Mouse (Mus musculus) spleen, postnatal 4 days (tissue): ENCODE data around the gene Tnfaip1.
"Not testable (repeated sequence)": the region's sequence is repeated elsewhere in the genome, so short reads cannot be mapped to it uniquely, and the experiment has no call there.

Experiments used
- DNase-seq, 2 experiments: peaks; one replicate each; pipeline ENCODE4 v3.0.0; 2022; ENCODE audit warnings: low spot score in 2 of 2

The Tnfaip1 gene

DNA sequence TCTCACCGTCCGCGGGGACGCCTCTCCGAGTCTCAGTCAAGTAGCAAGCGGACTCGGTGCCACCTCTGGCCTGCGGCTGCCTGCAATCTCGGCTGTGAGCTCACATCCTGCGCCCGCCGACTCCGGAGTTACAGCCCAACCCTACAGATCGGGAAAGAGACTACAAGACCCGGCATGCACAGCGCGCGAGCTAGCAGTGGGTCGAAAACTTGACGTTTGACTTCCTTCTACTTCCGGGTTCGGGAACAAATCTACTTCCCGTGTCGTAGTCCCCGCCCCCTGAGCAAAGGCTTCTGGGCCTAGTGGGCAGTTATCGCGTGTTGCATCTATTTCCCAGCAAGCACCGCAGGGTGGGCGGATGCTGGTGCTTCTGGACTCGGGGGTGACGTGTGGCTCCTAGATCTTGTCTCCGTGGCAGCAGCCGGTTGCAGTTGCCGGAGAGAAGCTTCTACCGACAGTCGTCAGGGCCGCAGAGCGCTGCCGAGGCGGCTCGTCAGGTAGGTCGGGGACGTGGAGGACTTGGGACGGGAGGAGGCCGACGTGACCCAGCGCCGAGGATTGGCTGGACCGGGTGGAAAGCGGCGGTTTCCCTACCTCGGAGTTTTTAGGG, at the start of gene Tnfaip1, which contains the start of gene Ift20:
Gene Tnfaip1 (minus strand): TSS at position 253 of the 610 bp plus-strand sequence.
Gene Ift20 (plus strand): TSS at position 282 of the 610 bp plus-strand sequence.
- peak; percentile 95 to 96 for DNase-seq

DNA sequence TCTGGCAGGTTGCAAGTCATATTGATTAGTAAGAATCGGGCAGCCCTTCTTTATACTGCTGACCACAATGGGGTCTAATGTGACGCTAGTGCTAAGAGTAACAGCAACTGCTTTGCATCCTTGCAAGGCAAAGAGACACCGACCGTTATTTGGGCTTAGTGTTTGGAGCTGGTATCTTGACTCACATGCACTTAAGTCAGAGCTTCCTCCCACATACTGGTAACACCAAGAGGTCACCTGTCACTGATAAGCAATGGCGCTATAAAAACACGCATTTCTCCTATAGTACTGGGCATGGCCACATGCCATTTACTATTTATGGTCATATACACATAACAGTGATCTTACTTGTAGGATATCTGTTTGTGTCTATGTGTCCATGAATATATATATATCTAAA, 46.7 kb upstream of the Tnfaip1 start:
- DNase-seq, result no peak

DNA sequence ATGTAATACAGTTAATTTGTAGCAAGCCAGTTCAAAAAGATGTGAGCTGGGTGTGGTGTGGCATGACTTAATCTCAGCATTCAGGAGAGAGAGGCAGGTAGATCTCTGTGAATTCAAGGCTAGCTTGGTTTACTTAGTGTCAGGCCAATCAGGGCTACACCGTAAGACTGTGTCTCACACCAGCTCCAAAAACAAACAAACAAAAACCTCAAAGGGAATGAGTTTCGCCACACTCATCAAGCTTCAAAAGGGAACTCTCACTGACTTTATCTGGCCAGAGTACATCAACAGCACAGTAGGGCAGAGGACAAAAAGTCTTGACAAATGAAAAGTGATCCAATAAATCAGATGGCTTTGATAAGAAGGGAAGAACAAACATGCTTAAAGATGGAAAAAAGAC, 38.8 kb upstream of the Tnfaip1 start:
- DNase-seq, result no peak

DNA sequence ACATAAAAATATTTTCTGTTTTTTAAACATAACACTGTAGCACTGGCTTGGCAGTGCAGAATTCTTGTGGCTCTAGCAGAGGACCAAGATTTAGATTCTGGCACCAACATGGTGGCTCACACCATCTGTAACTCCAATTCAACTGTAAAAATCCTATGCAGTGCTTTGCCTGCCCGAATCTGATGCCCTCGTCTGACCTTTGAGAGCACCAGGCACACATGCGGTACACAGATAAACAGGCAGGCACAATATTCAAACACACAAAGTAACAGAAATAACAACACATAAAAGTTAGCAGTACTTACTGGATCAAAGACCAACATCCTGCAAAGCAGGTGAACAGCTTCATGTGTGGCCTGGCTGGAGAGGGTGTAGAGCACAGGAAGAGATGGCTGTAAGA, 38.4 kb upstream of the Tnfaip1 start:
- DNase-seq, result no peak

DNA sequence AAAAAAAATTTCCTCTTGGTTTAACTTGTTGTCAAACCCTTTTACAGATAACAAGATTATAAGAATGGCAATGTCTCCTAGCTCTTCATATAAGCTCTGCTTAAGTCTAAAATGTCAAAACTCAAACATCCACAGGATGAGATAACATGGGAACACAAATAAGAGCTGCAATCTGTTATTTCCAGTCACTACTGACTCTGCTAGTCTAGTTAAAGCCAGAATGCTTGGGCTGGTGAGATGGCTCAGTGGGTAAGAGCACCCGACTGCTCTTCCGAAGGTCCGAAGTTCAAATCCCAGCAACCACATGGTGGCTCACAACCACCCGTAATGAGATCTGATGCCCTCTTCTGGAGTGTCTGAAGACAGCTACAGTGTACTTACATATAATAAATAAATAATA, 37.9 kb upstream of the Tnfaip1 start:
- DNase-seq, result not testable (repeated sequence)

DNA sequence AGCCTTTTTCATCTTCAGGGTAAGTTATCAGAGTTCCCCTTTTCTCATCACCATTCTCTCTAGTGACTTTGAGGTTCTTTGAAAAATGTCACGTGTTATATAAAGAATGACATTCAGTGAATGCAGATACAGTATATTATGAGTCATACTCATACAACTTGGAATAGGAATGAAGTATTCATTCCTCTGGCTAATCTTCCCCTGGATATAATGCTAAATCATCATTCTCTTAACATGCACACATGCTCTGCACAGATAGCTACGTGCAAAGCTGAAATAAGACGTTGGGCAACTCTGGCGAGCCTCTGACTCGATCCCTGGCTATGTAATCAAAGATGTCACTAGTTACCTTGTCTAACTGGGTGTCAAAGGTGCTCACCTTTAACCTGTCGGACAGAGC, 35.7 kb upstream of the Tnfaip1 start:
- no peak for DNase-seq

DNA sequence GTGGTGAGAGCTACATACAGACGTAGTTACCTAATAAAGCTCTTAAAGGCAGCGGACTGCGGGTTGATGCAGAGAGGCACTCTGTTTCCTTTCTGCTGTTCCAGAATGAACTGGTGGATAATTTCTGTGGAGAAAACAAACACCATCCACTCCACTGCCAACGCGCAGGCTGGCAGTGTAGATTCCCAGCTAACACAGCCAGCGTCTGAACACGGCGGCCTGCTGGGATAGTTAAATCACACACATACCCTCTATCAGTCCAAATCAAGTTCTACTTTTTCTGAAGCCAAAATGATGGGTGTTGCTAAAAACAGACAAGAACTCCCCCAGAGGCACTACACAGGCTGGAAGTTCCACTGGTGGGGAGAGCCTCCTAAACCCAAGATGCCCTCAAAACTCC, 35.3 kb upstream of the Tnfaip1 start:
- DNase-seq, result no peak

DNA sequence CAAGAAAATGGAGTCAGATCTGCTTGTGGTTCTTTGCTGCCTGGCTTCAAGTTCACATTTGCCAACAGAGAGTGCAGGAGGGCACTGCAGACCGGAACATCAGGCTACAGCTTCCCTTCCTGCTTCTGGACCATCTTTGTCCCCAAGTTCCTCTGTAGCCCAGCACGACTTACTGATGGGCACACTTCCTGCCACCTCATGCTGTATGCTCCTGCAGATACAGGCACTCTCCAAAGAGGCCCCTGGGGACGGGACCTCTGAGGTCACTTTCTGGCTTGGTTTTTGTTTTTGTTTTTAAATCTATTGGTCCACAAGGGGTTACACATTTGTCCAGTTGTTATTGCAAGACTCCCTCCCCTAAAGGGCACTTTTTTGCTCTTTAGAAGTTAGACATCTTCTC, 33.7 kb upstream of the Tnfaip1 start:
- no peak for DNase-seq

DNA sequence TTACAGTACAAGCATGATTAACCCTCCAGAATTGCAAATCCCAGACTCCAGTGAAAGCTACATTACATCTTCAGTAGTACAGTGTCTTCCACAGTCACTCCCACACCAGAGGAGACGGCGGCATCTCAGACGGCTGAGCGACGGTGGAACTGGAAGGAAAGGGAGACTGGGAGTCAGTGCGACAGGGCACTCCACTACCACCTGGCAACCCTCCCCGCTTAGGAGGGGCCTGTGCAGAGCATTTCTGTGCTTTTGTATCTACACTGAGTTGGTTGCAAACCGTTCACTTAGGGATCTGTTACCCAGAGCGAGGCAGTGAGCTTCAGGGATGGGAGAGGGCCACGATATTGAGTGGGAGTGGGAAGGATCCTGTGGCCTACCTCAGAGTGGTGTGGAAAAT, 32.7 kb upstream of the Tnfaip1 start:
- DNase-seq, result no peak

DNA sequence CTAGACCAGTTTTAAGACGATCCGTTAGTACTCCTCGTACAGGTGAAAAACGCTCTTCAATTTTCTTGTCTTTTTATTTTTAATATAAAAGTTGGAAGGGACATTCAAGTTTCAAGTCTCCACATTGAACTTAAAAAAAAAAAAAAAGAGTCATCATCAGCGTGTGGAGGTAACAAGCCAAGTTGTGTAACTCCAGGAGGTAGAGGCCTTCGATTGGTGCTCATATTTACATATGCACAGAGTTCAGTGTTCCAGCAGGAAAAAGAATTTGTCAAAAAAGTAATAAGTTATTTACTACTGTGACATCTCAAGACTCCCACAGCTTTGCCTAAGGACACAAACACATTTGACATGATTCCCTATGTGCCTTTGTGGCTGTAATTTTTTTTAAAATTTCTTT, 31.5 kb upstream of the Tnfaip1 start:
- DNase-seq, result no peak

DNA sequence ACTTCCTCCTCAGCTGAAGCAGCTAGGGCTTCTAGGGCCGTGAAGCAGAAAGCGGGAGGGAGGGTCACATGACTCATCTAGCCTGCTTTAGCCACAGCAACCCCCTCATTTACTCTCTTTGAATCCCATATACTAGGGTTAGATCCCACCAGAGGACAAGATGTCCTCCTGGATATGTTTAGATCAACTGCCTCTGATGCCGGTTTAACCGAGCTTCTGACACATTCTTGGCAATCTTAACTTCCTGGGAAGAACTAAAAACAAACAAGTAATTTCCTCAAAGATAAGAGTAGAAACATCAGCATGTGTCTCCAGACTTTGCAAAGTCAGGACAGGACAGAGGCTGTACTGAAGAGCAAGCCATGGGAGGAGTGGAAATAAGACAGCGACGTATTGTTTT, 30.6 kb upstream of the Tnfaip1 start:
- no peak for DNase-seq

DNA sequence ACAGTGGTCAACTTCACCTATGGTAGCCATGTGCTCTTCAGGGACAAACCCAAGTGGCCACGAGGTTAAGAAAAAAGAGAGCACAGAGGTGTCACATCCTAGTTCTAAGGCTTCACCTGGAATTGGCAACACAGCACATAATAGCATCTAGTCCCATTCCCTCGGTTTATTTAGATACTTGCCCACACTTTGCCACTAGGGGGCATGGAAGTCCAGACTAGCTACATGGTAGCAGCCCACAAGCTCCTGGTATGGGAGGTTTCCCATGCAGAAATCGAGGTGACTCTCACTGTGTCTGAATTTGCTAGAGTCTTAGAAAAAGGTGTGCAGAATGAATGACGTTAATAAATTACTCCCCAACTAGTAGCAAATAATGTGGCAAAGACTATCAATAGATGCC, 24.3 kb upstream of the Tnfaip1 start:
- DNase-seq, result peak; percentile 54 to 75

DNA sequence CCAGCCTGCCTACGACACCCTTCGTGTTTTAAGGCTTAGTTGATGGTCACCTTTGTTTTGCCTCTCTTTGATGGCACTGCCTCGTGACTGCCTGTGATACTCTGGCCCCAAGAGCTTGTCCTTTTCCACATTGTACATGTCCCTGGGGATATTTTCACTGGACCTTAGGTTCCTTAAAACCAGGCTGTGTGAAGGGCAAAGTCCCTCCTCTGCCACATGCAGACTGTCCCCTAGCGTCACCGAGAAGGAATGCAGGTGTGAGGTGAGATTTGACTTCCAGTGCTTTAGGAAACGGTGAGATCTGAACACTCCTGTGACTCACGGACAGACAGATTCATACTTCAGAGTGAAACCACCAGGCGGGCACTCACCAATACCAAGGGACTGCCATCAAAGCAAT, 21.1 kb upstream of the Tnfaip1 start:
- no peak for DNase-seq

DNA sequence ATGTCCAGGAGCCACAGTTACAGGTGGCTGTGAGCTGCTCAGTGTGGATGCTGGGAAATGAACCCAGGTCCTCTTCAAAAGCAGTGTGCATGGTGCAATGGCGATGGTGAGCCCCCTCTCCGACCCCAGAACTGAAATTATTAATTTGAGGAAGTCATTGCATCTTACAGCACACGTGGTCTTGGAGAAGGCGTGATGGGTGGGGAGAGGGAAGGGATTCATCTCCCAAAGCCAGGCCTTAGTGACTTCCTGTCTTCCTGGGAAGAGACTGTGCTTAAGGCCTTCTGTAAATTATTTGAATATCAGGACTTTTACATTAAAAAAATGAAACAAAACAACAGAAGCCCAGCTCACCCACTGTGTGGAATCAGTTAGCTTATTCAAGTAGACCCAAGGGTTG, 19.9 kb upstream of the Tnfaip1 start:
- DNase-seq, result no peak

DNA sequence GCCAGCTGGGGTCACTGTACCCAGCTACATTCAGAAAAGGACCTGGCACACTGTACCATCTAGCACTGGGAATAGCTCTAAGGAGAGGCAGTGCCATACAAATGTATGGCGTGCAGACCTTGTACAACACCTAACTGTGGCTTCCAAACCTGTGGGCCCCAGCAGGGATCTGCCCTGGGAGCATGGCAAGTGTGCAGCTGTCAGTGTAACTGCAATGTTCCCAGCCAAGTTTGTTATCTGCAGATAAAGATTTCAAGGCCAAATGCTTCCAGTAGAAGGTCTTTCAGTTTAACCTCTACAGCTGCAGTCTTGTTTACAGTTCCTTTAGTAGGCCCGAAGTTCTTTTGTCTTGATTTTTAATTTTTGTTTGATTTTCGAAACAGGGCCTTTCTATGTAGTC, 19.5 kb upstream of the Tnfaip1 start:
- no peak for DNase-seq

DNA sequence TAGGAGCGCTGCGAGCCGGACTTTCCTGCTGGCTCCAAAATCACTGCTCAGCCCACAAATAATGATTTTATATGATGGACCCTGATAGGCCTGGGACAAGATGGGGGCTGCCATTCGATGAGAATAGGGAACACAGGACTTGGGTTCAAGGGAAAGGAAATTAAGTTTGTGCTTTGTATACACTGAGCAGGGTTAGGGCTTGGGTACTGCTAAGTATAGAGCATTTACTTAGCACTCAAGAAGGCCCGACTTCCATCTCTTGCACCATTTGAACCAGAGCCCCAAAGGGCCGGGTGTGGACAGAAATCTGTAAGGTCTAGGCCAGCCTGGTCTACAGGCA, 14.9 kb upstream of the Tnfaip1 start:
- DNase-seq, result no peak

DNA sequence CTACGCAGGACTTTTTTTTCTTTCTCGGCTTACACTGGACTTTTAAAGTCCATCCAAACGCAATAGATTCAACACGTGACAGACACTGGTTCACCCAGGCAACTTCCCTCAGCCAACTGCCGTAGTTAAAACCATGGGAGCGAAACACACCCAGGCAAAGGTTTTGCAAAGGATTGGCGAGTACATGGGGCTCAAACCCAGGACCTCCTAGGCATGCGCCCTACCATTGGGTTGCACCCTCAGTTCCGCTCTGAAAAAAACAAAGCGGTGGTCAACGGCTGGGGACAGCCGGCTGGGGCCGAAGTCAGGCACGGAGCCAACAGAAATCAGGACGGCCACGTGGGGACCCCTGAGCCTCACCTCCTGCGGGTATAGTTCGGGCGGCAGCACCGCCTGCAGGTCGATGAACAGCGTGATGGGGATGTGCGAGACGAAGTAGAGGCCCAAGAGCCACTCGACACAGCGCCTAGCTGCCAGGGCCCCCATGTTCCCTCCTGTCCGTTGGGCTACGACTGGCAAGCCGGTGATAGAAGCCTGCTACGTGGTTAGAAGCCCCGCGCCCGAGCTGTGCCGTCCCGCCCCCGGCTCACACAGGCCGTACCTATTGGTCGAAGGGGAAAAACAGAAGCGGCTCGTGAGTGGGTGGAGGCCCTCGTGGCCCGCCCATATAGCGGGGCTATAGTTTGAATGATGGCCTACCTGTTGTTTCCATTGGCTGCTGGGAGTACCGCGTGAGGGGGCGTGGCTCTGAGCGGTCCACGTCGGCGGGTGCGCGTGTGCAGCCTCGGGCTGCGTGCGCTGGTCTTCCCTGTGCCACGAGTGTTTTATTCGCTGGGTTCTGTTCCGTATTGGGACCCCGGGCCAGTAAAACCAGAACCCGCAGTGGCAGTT, 14.3 kb upstream of the Tnfaip1 start, which contains the start of gene Tmem97:
Gene Tmem97 (minus strand): TSS at position 610 of the 891 bp plus-strand sequence.
- peak; percentile 92 to 95 for DNase-seq

DNA sequence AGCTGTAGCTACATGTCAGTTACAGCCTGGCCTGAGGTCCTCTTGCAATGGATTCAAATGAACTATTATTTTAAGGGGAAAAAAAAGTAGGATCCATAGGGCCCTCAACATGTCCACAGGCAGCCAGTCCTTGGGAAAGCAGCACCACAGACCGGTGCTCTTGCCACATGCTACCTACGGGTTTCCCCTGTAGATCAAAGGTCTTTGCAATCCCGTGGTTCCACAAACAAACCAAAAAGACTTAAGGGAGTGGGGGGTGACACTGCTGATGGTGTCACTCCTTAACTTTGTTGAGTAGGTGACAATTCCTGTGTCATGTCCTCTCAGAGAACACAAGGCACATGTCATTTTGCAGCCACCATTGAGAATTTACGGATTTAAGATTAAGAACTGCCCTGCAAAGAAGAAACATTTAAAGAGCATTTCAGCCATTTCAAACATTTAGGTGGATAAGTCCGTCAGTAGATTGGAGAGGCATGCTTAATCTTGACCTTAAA, 13.4 kb upstream of the Tnfaip1 start:
- DNase-seq, result no peak

DNA sequence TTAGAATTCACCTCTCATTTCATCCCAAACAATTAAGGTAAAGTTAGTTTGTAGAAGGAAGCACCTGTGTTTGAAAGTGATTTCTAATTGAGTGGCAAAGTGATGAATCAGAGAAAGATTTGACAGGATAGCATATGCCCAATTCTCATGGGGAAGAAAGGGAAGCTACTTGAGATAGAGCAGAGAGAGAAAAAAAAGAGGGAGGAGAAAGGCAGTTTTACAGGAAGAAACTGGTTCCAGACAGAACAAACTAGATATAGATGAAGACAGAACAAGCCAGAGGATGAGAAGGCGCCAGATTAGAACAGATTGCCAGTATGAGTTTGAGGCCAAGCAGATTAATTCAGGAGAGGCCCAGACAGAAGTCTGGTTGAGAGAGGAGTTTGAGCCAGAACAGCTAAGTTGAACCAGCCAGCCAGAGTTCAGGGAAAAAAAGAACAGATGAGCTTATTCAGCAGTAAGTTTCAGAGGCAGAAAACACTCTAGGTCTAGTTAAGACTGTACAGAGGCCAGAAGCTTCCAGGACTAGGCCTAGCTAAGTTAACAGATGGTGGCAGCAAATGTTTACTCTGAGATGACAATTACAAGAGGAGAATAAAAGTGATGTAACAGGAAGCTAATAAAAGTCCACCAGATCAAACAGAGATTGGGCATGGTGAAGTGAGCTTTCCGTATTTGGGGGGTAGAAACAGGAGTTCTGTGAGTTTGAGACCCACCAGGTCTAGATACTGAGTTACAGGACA, 11.8 kb upstream of the Tnfaip1 start:
- DNase-seq, result no peak

DNA sequence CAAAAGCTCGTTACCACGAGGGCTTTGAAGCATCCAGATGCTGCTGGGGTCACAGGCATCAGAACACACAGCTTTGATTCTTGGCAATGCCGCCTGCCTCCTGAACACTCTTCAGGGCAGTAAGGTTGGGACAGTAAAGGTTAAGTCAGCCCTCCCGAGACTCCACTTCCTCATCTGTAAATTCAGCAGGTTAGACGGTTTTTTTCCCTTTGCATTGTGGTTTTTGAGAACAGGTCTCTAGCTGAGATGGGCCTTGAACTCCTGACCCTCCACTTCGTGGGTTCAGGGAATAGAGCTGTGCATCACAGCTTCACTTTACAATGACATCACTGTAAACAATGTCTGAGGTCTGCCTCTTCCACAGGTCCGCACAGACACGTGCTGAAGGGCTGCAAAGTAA, 9.0 kb upstream of the Tnfaip1 start:
- DNase-seq, result no peak

DNA sequence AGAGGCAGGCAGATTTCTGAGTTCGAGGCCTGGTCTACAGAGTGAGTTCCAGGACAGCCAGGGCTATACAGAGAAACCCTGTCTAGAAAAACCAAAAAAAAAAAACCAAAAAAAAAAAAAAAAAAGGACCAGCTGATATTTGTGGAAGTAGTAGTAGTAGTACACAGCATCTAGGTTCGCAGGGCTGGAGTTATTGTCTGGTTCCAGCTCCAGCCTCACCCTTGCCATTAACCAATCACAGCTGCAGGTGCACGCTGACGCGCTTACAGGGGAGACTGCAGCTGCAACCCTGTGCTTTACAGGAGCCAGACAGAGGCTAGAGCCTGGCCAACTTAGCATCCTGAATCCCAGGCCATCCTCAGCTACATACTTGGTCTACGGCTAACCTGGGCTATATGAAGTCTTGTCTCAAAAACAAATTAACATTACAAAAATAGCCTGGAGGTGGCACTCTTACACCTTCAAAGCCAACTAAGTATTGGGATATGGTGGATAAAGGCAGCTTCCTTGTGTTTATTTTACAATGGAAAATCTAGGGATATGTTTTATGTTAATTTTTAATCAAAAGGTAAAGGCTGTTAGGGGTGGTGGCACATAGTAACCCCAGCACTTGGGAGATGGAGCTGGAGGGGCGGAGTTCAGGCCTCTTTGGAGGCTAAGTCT, 8.4 kb upstream of the Tnfaip1 start:
- no peak for DNase-seq

DNA sequence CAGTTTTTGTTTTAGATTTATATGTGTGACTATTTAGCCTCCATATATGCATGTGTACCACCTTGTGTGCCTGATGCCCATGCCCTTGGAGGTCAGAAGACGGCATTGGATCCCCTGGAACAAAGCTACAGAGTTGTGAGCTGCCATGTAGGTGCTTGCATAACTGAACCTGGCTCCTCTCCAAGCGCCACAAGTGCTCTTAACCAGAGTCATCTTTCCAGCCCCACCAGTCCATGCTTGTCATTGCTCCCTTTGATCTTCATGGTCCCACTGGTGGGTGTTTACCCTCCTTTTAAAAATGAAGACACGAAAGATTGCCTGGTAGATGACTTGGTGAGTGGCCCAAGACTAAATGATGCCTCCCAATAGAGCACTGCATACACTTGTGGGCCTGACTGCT, 4.2 kb upstream of the Tnfaip1 start:
- no peak for DNase-seq
